Mouse (Mus musculus): ENCODE data around the gene Gucy1b1.

DNA sequence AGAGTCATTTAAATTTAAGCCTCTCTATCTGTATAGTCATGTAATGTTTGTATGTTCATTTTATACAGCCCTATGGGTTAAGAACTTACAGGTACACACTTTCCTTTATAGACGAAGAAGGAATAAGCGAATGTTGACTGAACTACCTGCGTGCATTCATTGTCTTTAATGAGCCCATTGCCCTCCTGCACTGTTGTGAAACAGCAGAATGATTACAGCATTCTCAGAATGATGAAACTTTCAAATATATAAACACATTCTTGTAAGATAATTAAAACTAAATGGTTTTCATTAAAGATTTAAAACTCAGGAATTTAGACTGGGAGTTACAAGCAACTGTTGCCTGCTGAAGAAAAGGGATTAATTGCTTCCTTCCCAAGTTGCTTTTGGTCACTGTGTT, 86.9 kb downstream of the Gucy1b1 start:
- TF ChIP-seq CTCF (IDR thresholded peaks at IDR 0.05; ENCODE audit: insufficient read depth, low read length) (no peak), POLR2A (IDR thresholded peaks at IDR 0.05; ENCODE audit: borderline replicate concordance, extremely low read depth, low read depth, low read length) (no peak)

Data from lung, adult 2 months (tissue).